Mouse (Mus musculus): ENCODE results near the gene Vmn2r46.
"Not testable (repeated sequence)": the region's sequence is repeated elsewhere in the genome, so short reads cannot be mapped to it uniquely, and the experiment has no call there.

Gene Vmn2r46

DNA sequence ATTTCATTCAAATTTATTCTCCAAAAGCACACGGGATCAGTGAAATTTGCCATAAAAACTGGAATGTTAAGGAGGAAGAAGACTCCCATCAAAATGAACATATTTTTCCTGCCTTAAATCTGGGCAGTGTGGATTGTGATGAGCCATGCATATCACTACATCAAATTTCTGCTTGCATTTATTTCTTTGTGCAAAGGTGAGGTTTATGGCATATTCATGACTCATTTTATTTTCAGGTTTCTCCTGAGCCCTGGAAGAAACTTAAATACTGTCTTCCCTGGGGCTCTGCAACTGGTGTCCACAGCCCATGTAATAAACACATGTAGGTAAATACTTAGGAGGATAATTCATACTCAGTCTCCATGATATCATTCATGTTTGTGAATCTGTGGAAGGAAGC is at the start of gene Vmn2r46:
Gene Vmn2r46, minus strand, starts transcription at position 101 of the 400 bp plus-strand sequence.
- DNase-seq (ENCODE audit: low read depth, low spot score) = not testable (repeated sequence)

Data from WW6 (cell line).